Mouse (Mus musculus) effector memory CD4-positive, alpha-beta T cell, adult 5 months (primary cell): Measurements from ENCODE around the gene Gfap. TPM values are rescaled to one million over a fixed set of nuclear protein-coding genes. Genes with fewer than 3 reads are reported as not detected.

Experiments
- polyA plus RNA-seq: library from polyadenylated mRNA; unstranded; fragments of 100-300 nt; shearing (Covaris generic); gene quantifications from one replicate; pipeline ENCODE4 v1.2.1, GENCODE M21; 2017

Gfap gene
- polyA plus RNA-seq = not detected

DNA sequence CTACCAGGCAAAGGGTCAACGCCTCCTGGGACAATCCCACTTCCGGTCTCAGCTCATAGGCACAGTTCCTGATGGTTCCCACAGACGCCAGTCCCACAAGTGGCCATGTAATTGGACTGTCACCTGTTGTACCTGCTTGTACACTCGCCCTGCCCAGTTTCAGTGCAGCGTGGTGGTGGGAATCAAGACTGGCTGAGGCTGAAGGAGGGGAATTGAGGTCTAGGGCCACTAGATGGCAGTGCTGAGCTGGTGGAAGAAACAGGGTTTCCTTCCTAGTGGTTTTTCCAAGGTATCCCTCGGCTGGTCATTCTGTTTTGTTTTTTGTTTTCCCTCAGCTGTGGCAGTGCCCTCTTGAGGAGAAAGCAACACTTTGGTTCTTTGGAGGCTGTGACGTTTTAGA, at the start of gene Gfap:
Gene Gfap, minus strand, starts transcription at position 150 of the 400 bp plus-strand sequence.

DNA sequence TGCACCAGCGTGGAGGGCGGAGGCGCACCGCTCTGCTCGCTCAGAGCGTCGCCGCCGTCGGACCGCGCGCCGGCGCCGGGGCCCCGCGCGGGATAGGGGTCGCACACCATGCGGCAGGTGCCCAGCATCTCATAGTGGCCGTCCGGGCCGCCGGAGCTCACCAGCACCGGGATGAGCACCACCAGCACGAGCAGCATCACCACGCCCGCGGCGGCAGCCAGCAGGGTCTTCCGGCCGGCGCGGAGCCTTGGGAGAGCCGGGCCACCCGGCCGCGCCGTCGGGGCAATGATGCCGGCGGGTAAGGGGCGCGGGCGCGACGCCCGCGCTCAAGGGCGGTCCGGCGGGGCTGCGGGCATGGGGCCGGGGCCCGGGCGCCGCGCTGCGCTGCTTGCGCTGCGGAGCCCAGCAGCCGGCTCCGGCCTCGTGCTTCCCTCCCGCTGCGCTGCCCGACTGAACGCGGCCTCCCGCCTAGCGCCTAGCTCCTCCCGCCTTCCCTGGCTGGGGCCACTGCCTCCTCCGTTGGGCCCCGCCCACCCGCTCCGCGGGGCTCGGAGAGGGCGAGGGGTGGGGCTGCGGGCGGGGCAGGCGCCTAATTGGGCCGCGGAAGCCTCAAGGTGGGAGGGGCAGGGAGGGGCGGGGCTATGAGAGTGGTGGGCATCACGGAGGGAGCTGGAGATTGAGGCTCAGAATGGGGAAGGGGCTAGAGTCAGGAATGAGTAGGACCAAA, 45.7 kb upstream of the Gfap start, which contains the start of gene C1ql1:
Gene C1ql1, minus strand, starts transcription at position 424 of the 727 bp plus-strand sequence.

DNA sequence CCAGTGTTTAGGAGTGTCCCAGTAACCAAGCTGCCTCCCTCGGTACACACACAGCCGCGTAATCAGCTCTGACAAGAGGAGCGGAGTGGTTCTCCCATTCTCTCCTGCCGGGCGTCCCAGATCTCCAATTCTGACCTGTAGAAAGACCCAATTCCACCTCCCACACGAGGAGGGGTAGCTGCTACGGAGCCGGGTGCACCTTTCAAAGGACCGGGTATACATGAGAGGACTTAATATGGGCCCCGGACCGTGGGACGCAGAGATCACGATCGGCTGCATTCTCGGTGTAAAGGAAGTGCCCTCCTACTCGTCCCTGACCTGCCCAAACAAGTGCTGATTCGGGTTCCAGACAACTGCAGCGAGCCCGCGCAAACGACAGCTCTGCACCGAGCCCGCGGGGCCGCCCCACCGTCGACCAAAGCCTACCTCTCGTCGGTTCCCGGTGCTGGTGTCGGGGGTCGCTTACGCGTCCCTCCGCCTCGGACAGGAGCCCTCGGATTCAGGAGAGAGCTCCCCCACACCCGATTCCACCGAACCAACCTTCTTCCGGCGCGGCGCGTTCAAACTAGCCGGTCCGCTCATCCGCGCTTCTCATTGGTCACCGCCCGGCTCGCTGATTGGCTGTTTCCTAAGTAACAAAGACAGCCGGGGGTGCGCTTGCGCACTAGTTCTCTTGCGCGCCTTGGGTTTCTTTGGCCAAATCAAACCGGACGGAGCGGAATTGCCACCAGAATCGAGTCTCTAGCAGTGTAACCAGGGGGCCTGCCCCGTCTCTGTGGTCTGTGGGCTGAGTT, 24.0 kb upstream of the Gfap start, which contains the start of gene Kif18b:
Gene Kif18b, minus strand, starts transcription at position 568 of the 794 bp plus-strand sequence.

DNA sequence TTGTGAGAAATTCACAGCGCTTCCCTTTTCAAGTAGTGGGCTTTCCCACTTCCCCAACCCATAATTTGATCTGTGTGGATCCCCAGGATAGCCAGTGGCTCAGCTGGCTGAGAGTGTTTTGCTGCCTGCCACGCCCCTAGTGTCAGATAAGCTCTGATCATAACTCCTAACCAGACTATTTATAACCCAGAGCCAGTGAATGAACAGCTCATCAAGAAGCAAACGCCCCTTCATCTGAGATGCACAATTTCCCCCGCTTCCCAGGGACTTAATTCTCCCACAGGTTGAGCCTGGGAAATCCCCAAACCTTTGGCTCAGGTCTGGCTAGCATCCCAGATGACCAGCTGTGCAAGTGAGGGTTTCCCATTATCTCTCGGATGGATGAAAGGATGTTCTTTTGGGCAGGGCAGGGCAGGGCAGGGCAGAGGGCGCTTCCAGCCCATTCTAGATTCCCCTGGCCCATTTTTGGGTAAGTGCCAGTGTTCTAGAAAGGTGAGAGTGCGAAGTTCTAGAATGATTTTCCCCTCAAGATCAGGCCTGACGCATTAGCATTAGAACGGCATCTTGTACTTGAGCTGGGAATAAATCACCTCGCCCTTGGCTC, 16.0 kb downstream of the Gfap start, which contains the start of gene Fam187a:
Gene Fam187a, plus strand, starts transcription at position 554 of the 604 bp plus-strand sequence.

DNA sequence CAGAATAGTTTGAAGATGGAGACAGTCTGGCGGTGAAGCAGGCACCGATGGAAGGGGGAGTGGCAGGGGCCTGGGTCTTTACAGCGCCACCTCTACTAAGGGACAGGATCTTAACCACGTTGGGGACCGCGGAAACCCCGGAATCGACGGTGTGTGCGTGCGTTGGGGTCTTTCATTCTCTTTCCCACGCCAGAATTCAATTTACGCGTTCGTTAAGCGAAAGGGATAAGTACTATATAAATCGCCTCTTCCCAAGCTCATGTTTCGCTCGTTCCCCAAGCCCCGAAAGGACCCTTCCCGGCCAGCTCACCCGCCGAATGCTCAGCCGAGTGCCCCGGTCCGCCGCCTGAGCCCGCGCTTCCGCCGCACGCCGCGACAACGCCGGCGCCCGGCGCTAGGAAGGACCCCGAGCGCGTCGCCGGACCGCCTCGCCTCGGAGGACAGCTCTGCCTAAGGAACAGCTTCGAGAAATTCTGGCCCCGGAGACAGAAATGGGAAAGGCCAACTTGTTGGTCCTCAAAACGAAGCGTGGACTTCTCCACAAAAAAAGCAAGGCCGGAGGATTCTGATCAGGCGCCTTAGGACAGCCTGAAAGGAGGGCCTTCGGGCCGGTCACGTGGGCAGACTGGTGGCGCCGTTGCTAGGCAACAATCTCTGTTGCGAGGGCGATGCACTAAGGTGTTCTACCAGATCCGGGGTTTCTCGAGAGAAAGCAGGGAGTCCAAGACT, 20.0 kb downstream of the Gfap start, which contains the start of the genes Eftud2 and Ccdc103:
Gene Eftud2, minus strand, starts transcription at position 401 of the 729 bp plus-strand sequence.
Gene Ccdc103, plus strand, starts transcription at position 620 of the 729 bp plus-strand sequence.

Other genes starting within 250 kb of the Gfap start
- not detected for gene Meioc, start 237.2 kb downstream of the Gfap start, polyA plus RNA-seq
- 31.9 TPM for gene Ccdc43, start 203.1 kb downstream of the Gfap start, polyA plus RNA-seq
- not detected for gene Adam11, start 139.5 kb downstream of the Gfap start, polyA plus RNA-seq
- gene Gjc1, start 81.2 kb downstream of the Gfap start, polyA plus RNA-seq = 0.16 TPM
- gene Higd1b, start 65.1 kb downstream of the Gfap start, polyA plus RNA-seq = not detected
- 111 TPM for gene Eftud2, start 19.9 kb downstream of the Gfap start, polyA plus RNA-seq
- not detected for gene Ccdc103, start 19.7 kb downstream of the Gfap start, polyA plus RNA-seq
- not detected for gene Fam187a, start 15.7 kb downstream of the Gfap start, polyA plus RNA-seq
- 0.84 TPM for gene Kif18b, start 24.2 kb upstream of the Gfap start, polyA plus RNA-seq
- not detected for gene C1ql1, start 45.8 kb upstream of the Gfap start, polyA plus RNA-seq
- 66.1 TPM for gene Nmt1, start 127.3 kb upstream of the Gfap start, polyA plus RNA-seq
- gene Dcakd, start 127.4 kb upstream of the Gfap start, polyA plus RNA-seq = 8.9 TPM
- 0.99 TPM for gene Plcd3, start 200.7 kb upstream of the Gfap start, polyA plus RNA-seq
- 39.0 TPM for gene Acbd4, start 200.8 kb upstream of the Gfap start, polyA plus RNA-seq
- 10.8 TPM for gene Hexim1, start 215.3 kb upstream of the Gfap start, polyA plus RNA-seq
- gene Hexim2, start 231.5 kb upstream of the Gfap start, polyA plus RNA-seq = 3.0 TPM